ENCODE assay signal across 1 mouse cellular context in genomic region chr13:51685290-51685966, GRCm38 (mm10).
TF ChIP-seq lines count a peak whose summit lies in the region.

No protein-coding gene starts in this region.

TF ChIP-seq in MEL, 35 proteins besides CTCF, POLR2A, EP300 and RAD21 (continued from another document):
- TF ChIP-seq MEF2A (IDR thresholded peaks at IDR 0.05; ENCODE audit: extremely low read depth, insufficient replicate concordance, low read depth, low read length, poor library complexity, severe bottlenecking), result no peak
